Mouse (Mus musculus) Muller cell, postnatal 12 days (primary cell): ENCODE measurements around the gene Inava.
A peak's percentile ranks its signal among the peaks of the same experiment; 100 is the strongest.

Source experiments
- DNase-seq: peaks from one replicate; pipeline ENCODE4 v3.0.0-alpha.2; 2015; ENCODE audit errors: inconsistent ontology term

Gene Inava

GRCm38 (mm10) chr1:136231596-136231995, 2.5 kb downstream of the Inava start:
- DNase-seq: no peak

- no peak for DNase-seq
These were observed 3.9 kb downstream of the Inava start for GRCm38 (mm10) chr1:136230201-136230600.

- DNase-seq: peak; percentile 56
These were observed 5.1 kb downstream of the Inava start for GRCm38 (mm10) chr1:136229040-136229373.

- DNase-seq: peak; percentile 84
These were observed 5.6 kb downstream of the Inava start for GRCm38 (mm10) chr1:136228328-136229039.

GRCm38 (mm10) chr1:136227870-136228269, 6.2 kb downstream of the Inava start:
- no peak for DNase-seq

GRCm38 (mm10) chr1:136226626-136227025, 7.4 kb downstream of the Inava start:
- no peak for DNase-seq

- DNase-seq: no peak
These were observed 8.2 kb downstream of the Inava start for GRCm38 (mm10) chr1:136225846-136226245.

- DNase-seq: no peak
These were observed 10.2 kb downstream of the Inava start for GRCm38 (mm10) chr1:136223758-136224342.

- no peak for DNase-seq
These were observed 11.7 kb downstream of the Inava start for GRCm38 (mm10) chr1:136222386-136222785.

GRCm38 (mm10) chr1:136220037-136220871, 13.8 kb downstream of the Inava start:
- DNase-seq: no peak

GRCm38 (mm10) chr1:136214304-136214703, 19.8 kb downstream of the Inava start:
- no peak for DNase-seq

GRCm38 (mm10) chr1:136212803-136213202, 21.3 kb downstream of the Inava start, which contains the start of gene Mroh3:
Mroh3 (minus strand) TSS chr1:136212828.
- peak; percentile 26 for DNase-seq

- DNase-seq: no peak
These were observed 44.0 kb downstream of the Inava start for GRCm38 (mm10) chr1:136190033-136190432.

GRCm38 (mm10) chr1:136179511-136180001, 54.5 kb downstream of the Inava start:
- DNase-seq: no peak

- no peak for DNase-seq
These were observed 55.3 kb downstream of the Inava start for GRCm38 (mm10) chr1:136178741-136179140.

GRCm38 (mm10) chr1:136177085-136177484, 57.0 kb downstream of the Inava start:
- peak; percentile 37 for DNase-seq

- DNase-seq: no peak
These were observed 58.9 kb downstream of the Inava start for GRCm38 (mm10) chr1:136175183-136175582.

- DNase-seq: no peak
These were observed 59.9 kb downstream of the Inava start for GRCm38 (mm10) chr1:136174101-136174606.

- DNase-seq: no peak
These were observed 61.4 kb downstream of the Inava start for GRCm38 (mm10) chr1:136172696-136173095.

- peak; percentile 76 for DNase-seq
These were observed 64.0 kb downstream of the Inava start for GRCm38 (mm10) chr1:136170109-136170508.

- peak; percentile 43 for DNase-seq
These were observed 66.4 kb downstream of the Inava start for GRCm38 (mm10) chr1:136167657-136168056.

- no peak for DNase-seq
These were observed 68.6 kb downstream of the Inava start for GRCm38 (mm10) chr1:136165436-136165835.
